Mouse (Mus musculus) heart, embryonic 12.5 days (tissue): ENCODE measurements around the gene Hkdc1. TPM values are rescaled to one million over a fixed set of nuclear protein-coding genes. Genes with fewer than 3 reads are reported as not detected.
A peak's percentile ranks its signal among the peaks of the same experiment; 100 is the strongest.

Source experiments
- ATAC-seq: fragments of 200-750 bp; cut with Nextera tagmentation; 2 replicates; pipeline ENCODE4 v1.8.0; 2017; ENCODE audit warnings: moderate TSS enrichment, moderate library complexity; ENCODE audit not compliant: insufficient number of reproducible peaks, low FRiP score
- H3K27ac ChIP-seq: fragments of 300-500 bp; sonication (generic); 2 replicates; pipeline ENCODE4 v1.5.1; 2016; ENCODE audit warnings: mild to moderate bottlenecking, moderate library complexity; ENCODE audit not compliant: poor library complexity, severe bottlenecking
- H3K27me3 ChIP-seq: fragments of 300-500 bp; sonication (generic); replicated peaks from 2 replicates; pipeline ENCODE4 v1.6.1; 2016; ENCODE audit warnings: mild to moderate bottlenecking, moderate library complexity
- H3K36me3 ChIP-seq: fragments of 300-500 bp; sonication (generic); 2 replicates; pipeline ENCODE4 v1.6.1; 2016; ENCODE audit warnings: mild to moderate bottlenecking, moderate library complexity
- H3K4me1 ChIP-seq: fragments of 300-500 bp; sonication (generic); replicated peaks from 2 replicates; pipeline ENCODE4 v1.6.1; 2016; ENCODE audit warnings: mild to moderate bottlenecking
- H3K4me2 ChIP-seq: fragments of 300-500 bp; sonication (generic); 2 replicates; pipeline ENCODE4 v1.6.1; 2016; ENCODE audit warnings: mild to moderate bottlenecking, moderate library complexity
- H3K4me3 ChIP-seq: fragments of 300-500 bp; sonication (generic); 2 replicates; pipeline ENCODE4 v1.5.1; 2016; ENCODE audit warnings: mild to moderate bottlenecking
- H3K9ac ChIP-seq: fragments of 300-500 bp; sonication (generic); 2 replicates; pipeline ENCODE4 v1.6.1; 2016; ENCODE audit warnings: mild to moderate bottlenecking, moderate library complexity
- H3K9me3 ChIP-seq: fragments of 300-500 bp; sonication (generic); replicated peaks from 2 replicates; pipeline ENCODE4 v1.6.1; 2016; ENCODE audit warnings: mild to moderate bottlenecking, moderate library complexity
- WGBS: fragments of 180-500 bp; shearing (Covaris S2); methylation state at CpG from one replicate; pipeline ENCODE4 v1.1.7; 2016; 5-methylcytosine and 5-hydroxymethylcytosine counted together
- polyA plus RNA-seq: library from polyadenylated mRNA; unstranded; fragments of >200 nt; fragmentation: Nextera tagmentation; extraction: Ambion mirVana; gene quantifications from 2 replicates; pipeline ENCODE4 v1.2.1, GENCODE M21; 2016

The Hkdc1 gene
- polyA plus RNA-seq, 1 experiment from 2014 or later: 0.22 TPM

DNA sequence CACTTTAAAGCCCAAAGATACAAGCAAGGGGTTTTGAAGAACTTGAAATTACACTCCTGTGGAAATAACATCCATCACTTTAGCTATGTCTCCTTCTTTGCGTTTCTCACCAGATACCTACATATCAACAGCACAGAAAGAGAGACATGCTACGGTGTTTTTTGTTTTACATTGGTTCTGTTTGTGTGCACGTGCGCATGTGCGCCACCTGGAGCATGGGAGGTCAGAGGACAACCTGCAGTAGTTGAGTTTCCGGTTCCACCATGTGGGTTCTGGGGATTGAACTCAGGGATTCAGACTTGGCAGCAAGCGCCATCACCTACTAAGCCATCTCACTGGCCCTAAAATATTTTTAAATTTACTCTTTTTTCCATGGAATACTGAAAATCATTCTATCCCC is 63.5 kb downstream of the Hkdc1 start:
- no peak for ATAC-seq
- H3K4me3 ChIP-seq: no peak overlapping the region
- 85% methylated on average over 7 of the region's 7 CpGs for WGBS
- H3K27ac ChIP-seq: no peak overlapping the region
- no peaks in the 10 kb centered on the region for H3K36me3 ChIP-seq
- no peaks in the 10 kb centered on the region for H3K4me1 ChIP-seq
- H3K4me2 ChIP-seq: no peak overlapping the region
- no peak overlapping the region for H3K9ac ChIP-seq
- no peaks in the 10 kb centered on the region for H3K9me3 ChIP-seq
- H3K27me3 ChIP-seq: no peaks in the 10 kb centered on the region

DNA sequence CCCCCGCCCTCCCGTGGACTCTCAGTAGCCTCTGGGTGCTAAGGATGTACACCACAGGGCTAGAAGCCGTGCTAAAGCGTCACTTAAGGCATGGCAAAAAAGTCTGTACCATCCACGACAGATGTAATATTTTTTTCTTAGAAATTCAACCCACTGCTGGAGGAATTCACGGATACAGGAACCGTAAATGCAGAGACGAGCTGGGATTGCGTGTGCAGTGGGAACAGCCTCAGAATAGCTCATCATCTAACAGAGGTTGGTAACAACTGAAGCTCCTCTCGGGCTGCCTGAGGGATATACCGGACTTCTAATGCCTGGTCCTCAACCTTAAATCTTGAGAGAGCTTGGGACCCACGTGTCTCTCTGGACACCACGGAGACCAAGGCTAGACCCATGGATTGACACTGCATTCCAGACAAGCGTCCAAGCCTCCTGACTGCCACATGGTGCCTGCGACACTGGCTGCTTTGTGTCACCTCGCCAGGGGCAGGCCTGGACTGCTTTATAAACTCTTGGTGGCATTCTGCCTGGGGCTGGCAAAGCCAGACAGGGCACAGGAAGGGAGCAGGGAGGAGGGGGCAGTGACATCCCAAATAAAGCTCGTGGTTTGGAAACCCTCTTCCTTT is 66.1 kb downstream of the Hkdc1 start:
- 76% methylated on average over 17 of the region's 17 CpGs for WGBS
- Histone ChIP-seq H3K9me3 (0 out of 2 replicates have a peak, but pooled peaks cover 2% of the 10 kb centered on the region), H3K27ac (no peak overlapping the region), H3K4me2 (no peak overlapping the region), H3K4me3 (no peak overlapping the region), H3K4me1 (no peaks in the 10 kb centered on the region), H3K36me3 (no peaks in the 10 kb centered on the region), H3K27me3 (no peaks in the 10 kb centered on the region), H3K9ac (no peak overlapping the region)
- ATAC-seq: no peak

DNA sequence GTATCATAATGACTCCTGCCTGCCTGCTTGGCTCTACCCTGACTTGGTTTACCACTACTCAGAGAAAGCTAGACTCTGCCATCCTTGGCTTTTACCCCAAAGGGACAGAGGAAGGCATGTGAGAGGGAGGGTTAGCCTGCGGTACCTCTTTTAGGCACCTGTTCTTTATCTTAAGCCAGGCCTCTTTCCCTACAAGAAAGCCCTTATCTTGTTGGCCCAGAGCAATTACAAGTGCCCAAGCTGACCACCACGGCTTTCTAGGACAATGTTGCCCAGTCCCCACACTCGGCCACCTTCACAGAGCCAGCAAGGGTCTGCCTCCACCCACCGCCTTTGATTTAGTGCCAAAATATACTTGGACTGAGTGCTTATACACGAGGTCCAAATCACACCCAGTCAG is 77.1 kb downstream of the Hkdc1 start:
- Histone ChIP-seq H3K36me3 (no peaks in the 10 kb centered on the region), H3K9ac (no peak overlapping the region), H3K27me3 (no peaks in the 10 kb centered on the region), H3K4me1 (peaks cover 37% of the 10 kb centered on the region), H3K27ac (no peak overlapping the region), H3K4me3 (no peak overlapping the region), H3K9me3 (peaks cover 5% of the 10 kb centered on the region; the same call in 1 of the 2 replicates), H3K4me2 (no peak overlapping the region)
- no peak for ATAC-seq
- WGBS: 43% methylated on average over 5 of the region's 5 CpGs

DNA sequence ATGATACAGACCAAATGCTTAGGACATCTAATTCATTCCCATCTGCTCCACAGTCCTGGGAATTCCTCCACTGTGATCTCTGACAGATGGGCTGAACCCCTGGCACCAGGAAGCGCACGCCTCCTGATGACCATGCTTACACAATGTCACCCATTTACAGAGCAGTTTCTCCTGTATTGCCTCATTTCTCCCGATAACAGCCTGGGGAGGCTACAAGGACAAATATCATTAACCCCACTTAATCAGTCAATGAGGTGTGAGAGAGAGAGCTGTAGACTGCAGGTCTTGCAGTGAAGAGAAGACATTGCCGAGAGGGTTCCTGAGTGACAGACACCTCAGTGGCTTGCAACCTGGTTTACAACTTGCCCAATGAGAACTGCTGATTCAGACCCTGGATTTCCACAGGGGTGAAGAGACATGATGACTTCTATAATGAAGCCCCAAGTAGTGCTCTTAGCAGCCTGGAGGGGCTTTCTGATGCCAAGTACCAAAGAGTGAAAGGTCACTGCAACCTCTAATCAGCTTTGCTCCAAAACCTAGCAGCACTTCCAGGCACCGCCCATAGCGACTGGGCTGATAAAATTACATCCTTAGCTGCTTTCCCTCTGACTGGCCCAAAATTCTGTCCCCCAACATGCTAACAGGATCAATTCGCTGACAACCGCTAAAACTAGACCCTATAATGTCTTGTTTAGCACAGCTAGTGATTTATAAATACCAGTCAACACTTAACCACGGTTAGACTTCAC is 78.1 kb downstream of the Hkdc1 start:
- H3K4me3 ChIP-seq: no peak overlapping the region
- H3K27me3 ChIP-seq: no peaks in the 10 kb centered on the region
- H3K4me2 ChIP-seq: no peak overlapping the region
- H3K27ac ChIP-seq: no peak overlapping the region
- WGBS: 60% methylated on average over 9 of the region's 9 CpGs
- H3K9me3 ChIP-seq: peaks cover 5% of the 10 kb centered on the region; the same call in 1 of the 2 replicates
- H3K4me1 ChIP-seq: peaks cover 29% of the 10 kb centered on the region
- H3K36me3 ChIP-seq: no peaks in the 10 kb centered on the region
- no peak overlapping the region for H3K9ac ChIP-seq
- ATAC-seq: no peak

DNA sequence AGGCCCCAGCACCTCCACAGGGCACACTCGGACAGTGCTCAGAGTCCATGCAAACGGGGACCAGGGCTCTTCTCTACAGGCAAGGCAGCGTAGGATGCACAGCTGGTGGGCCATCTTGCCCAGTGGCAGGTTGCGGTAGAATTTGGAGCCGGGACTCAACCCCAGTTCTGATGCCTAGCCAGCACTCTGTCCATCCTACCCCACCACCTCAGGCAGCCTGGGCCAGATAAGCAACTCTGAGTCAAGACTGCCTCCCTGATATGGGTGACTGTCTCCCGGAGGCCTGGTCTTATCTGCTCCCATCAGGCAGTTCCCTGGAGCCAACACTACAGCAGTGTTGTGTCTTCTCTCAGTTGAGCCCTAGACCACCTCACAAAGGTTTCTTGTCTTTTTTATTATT is 79.8 kb downstream of the Hkdc1 start:
- Histone ChIP-seq H3K27ac (peak overlapping the region; percentile 8; the same call in 1 of the 2 replicates), H3K4me3 (peak overlapping the region; percentile 86; the same call in 1 of the 2 replicates), H3K27me3 (no peaks in the 10 kb centered on the region), H3K4me2 (peak overlapping the region; percentile 77), H3K9ac (0 out of 2 replicates have a peak overlapping the region, but pooled peaks have one; percentile 33), H3K36me3 (no peaks in the 10 kb centered on the region), H3K9me3 (no peaks in the 10 kb centered on the region), H3K4me1 (peaks cover 39% of the 10 kb centered on the region)
- 65% methylated on average over 6 of the region's 6 CpGs for WGBS
- peak; percentile 28; the same call in 1 of the 2 replicates for ATAC-seq

DNA sequence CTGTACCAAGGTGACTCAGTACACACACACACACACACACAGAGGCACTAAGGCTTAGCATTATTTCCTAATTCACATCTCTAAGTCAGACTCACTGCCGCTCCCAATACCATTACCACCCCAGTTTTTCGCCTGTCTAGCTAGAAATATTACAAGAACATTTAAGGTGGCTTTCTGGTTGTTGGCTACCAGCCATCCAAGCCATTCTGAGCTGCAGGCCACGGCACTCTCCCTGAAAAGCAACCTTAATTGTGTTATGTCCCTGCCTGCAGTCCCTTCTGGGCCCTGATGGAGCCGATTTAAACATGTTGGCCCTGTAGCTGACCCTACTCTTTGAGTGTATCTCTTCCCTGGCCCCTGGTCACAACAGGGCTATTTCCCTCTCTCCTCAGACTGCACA is 80.3 kb downstream of the Hkdc1 start:
- H3K36me3 ChIP-seq: no peaks in the 10 kb centered on the region
- no peak for ATAC-seq
- H3K27me3 ChIP-seq: no peaks in the 10 kb centered on the region
- 85% methylated on average over 4 of the region's 4 CpGs for WGBS
- H3K4me2 ChIP-seq: peak overlapping the region; percentile 77
- H3K4me3 ChIP-seq: peak overlapping the region; percentile 86
- H3K27ac ChIP-seq: peak overlapping the region; percentile 8; the same call in 1 of the 2 replicates
- no peaks in the 10 kb centered on the region for H3K9me3 ChIP-seq
- peak overlapping the region; percentile 33; the same call in 1 of the 2 replicates for H3K9ac ChIP-seq
- H3K4me1 ChIP-seq: peaks cover 45% of the 10 kb centered on the region

DNA sequence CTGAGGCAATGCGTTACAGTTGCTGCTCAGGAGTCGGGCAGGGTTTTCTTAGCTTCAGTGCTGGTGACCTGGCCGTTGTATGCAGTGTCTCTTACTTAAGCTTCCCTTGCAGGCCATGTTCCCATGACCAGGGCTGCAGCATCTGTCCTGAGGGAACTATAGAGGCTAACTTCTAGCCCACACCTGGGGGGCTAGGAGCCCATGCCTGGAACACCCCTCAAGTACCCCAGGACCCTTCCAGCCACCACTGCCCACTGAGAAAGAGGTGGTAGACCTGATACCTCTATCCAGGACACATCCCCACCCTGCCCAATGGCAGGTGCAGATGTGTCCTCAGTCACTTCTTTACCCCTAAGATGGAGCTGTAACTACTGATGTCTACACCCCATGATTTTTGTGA is 81.3 kb downstream of the Hkdc1 start:
- Histone ChIP-seq H3K4me2 (peak overlapping the region; percentile 77), H3K9me3 (no peaks in the 10 kb centered on the region), H3K9ac (peak overlapping the region; percentile 75), H3K4me1 (peaks cover 55% of the 10 kb centered on the region), H3K4me3 (peak overlapping the region; percentile 86), H3K27ac (peak overlapping the region; percentile 95), H3K27me3 (no peaks in the 10 kb centered on the region), H3K36me3 (no peaks in the 10 kb centered on the region)
- no peak for ATAC-seq
- 25% methylated on average over 3 of the region's 3 CpGs for WGBS

DNA sequence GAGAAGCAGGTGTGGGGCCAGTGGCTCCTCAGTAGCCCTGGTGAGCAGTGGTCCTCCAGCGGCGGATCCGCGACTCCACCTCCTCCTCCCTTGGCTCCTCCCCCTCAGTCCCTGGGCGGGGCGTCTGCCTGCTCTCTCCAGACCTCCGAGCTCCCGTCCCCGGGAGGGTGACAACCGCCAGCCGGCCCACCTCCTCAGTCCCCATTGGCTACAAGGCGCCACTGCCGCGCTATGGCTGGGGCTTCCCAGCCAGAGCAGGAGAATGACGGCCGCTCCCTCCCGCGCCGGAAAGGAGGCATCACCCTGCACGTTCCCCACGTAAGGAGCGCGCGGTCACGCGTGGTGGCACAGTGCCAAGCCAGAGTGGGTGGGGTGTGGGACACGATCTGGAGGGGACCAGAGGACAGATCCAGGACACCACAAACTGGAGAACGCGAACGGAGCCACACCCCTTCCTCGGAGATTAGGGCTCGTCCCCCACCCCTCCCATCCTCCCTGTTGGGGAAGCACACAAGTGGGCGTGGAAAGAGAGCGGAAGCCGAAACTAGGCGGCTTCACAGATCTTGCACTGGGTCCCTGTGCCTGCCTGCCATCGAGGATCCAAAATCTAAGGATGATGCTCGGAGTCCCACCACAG is 82.1 kb downstream of the Hkdc1 start:
- Histone ChIP-seq H3K4me3 (peak overlapping the region; percentile 86), H3K4me1 (peaks cover 61% of the 10 kb centered on the region), H3K36me3 (no peaks in the 10 kb centered on the region), H3K9me3 (no peaks in the 10 kb centered on the region), H3K27me3 (no peaks in the 10 kb centered on the region), H3K9ac (peak overlapping the region; percentile 95), H3K4me2 (peak overlapping the region; percentile 77), H3K27ac (peak overlapping the region; percentile 95)
- ATAC-seq: peak; percentile 94
- WGBS: under 1% methylated on average over 35 of the region's 38 CpGs

DNA sequence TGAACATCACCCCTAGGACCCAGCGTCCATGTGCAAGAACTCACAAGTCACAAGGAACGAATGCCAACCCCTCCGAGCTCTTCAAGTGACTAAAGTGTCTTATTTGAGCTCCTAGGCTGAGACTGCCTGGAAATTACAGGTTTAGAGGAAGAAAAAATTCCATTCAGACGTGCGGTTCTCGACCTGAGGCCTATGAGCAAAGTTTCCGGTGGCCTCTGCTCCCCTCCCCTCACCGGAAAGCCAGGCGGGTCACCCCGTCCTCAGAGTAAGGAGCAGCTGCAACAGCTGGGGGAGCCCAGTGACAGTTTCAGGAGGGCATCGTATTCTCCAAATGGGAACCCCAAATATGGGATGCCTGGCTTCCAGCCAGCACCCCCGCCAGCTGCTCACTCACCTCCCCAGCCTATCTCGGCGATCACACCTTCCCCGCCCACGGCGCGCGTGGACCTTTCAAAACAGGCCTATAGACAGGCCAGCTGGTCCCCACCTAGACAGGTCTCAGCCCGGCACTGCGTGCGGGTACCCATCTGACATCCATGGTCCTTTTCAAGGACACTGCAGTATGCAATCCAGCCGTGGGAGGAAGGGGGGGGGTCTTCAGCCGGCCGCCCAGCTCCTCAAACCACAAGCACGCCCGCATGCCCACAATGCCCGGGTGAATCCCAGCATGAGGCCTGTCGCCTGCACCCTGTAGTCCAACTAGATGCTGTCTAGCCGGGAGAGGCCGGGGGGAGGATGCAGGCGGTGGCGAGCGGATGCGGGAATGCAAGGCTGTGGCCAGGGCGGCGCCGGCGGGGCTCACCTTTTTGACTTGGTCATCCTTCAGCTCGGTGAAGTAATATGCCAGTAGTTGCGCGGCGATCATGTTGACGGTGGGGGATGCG is 82.8 kb downstream of the Hkdc1 start:
- Histone ChIP-seq H3K27me3 (no peaks in the 10 kb centered on the region), H3K4me2 (peak overlapping the region; percentile 77), H3K9me3 (no peaks in the 10 kb centered on the region), H3K4me1 (peaks cover 62% of the 10 kb centered on the region), H3K4me3 (peak overlapping the region; percentile 86), H3K36me3 (no peaks in the 10 kb centered on the region), H3K27ac (peak overlapping the region; percentile 95), H3K9ac (peak overlapping the region; percentile 95)
- WGBS: 2% methylated on average over 45 of the region's 45 CpGs
- peak; percentile 9; the same call in 1 of the 2 replicates for ATAC-seq

DNA sequence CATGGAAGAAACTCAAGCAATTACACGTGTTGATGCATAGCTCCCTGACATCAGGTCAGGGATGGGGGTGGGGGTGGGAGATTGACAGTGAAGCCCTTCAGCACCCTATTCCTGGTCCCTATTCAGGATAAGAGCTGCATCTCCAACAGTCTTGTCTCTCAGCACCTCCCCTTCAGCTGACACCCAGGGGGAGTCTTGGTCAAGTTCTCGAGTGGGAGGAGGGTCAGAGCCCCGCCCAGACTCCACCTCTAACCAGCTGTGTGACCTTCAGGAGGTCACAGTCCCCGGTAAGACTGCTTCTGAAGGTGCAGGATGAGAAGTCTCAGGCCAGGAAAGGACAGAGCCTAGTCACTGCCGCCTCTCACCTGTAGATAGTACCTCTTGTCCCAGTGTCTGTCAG is 83.7 kb downstream of the Hkdc1 start:
- Histone ChIP-seq H3K27me3 (no peaks in the 10 kb centered on the region), H3K4me2 (peak overlapping the region; percentile 77), H3K36me3 (no peaks in the 10 kb centered on the region), H3K9me3 (no peaks in the 10 kb centered on the region), H3K27ac (peak overlapping the region; percentile 95), H3K4me3 (peak overlapping the region; percentile 86), H3K4me1 (peaks cover 58% of the 10 kb centered on the region), H3K9ac (peak overlapping the region; percentile 95)
- no peak for ATAC-seq
- 8% methylated on average over 5 of the region's 5 CpGs for WGBS
